Mouse (Mus musculus) activated CD4-positive, CD25-positive, alpha-beta regulatory T cell, adult 4 months (primary cell): ENCODE measurements at regions not wholly inside any gene's neighbourhood (a gene's known extent, or its start where the extent isn't known, plus 50 kb on each side); places are given as distances from the start of the nearest gene placed in this dataset.

Source experiments
- ATAC-seq: one replicate; pipeline ENCODE4 v1.8.0; 2017

- ATAC-seq, result no peak
Measured at GRCm38 (mm10) chr3:149993199-149993598, 1002.8 kb upstream of the Adgrl2 start.

GRCm38 (mm10) chr3:149987801-149988200 lies 997.4 kb upstream of the Adgrl2 start:
- ATAC-seq, result no peak

GRCm38 (mm10) chr3:149956993-149957392 lies 966.6 kb upstream of the Adgrl2 start:
- no peak for ATAC-seq

- no peak for ATAC-seq
Measured at GRCm38 (mm10) chr3:149936197-149936596, 945.8 kb upstream of the Adgrl2 start.

- ATAC-seq, result no peak
Measured at GRCm38 (mm10) chr3:149934832-149935231, 944.5 kb upstream of the Adgrl2 start.

- ATAC-seq, result no peak
Measured at GRCm38 (mm10) chr3:149928456-149929360, 938.4 kb upstream of the Adgrl2 start.

- no peak for ATAC-seq
Measured at GRCm38 (mm10) chr3:149920206-149920605, 929.9 kb upstream of the Adgrl2 start.

- no peak for ATAC-seq
Measured at GRCm38 (mm10) chr3:149918201-149918600, 927.8 kb upstream of the Adgrl2 start.

GRCm38 (mm10) chr3:149910721-149911120 lies 920.4 kb upstream of the Adgrl2 start:
- no peak for ATAC-seq

- no peak for ATAC-seq
Measured at GRCm38 (mm10) chr3:149901783-149902182, 911.4 kb upstream of the Adgrl2 start.

GRCm38 (mm10) chr3:149876553-149876952 lies 886.2 kb upstream of the Adgrl2 start:
- no peak for ATAC-seq

- ATAC-seq, result no peak
Measured at GRCm38 (mm10) chr3:149865945-149866344, 875.6 kb upstream of the Adgrl2 start.

GRCm38 (mm10) chr3:149846941-149847539 lies 856.7 kb upstream of the Adgrl2 start:
- no peak for ATAC-seq

GRCm38 (mm10) chr3:149845826-149846486 lies 855.6 kb upstream of the Adgrl2 start:
- ATAC-seq, result no peak

- no peak for ATAC-seq
Measured at GRCm38 (mm10) chr3:149845083-149845825, 854.9 kb upstream of the Adgrl2 start.

GRCm38 (mm10) chr3:149837921-149838320 lies 847.6 kb upstream of the Adgrl2 start:
- no peak for ATAC-seq

GRCm38 (mm10) chr3:149836467-149837233 lies 846.3 kb upstream of the Adgrl2 start:
- no peak for ATAC-seq

- ATAC-seq, result no peak
Measured at GRCm38 (mm10) chr3:149827181-149827580, 836.8 kb upstream of the Adgrl2 start.

GRCm38 (mm10) chr3:149826757-149827156 lies 836.4 kb upstream of the Adgrl2 start:
- ATAC-seq, result no peak

- ATAC-seq, result no peak
Measured at GRCm38 (mm10) chr3:149820670-149821069, 830.3 kb upstream of the Adgrl2 start.

GRCm38 (mm10) chr3:149819863-149820262 lies 829.5 kb upstream of the Adgrl2 start:
- ATAC-seq, result no peak

- no peak for ATAC-seq
Measured at GRCm38 (mm10) chr3:149819081-149819480, 828.7 kb upstream of the Adgrl2 start.
